Mouse (Mus musculus) olfactory bulb, adult 2 months (tissue): ENCODE measurements at regions not wholly inside any gene's neighbourhood (a gene's known extent, or its start where the extent isn't known, plus 50 kb on each side); places are given as distances from the start of the nearest gene placed in this dataset.

Source experiments
- CTCF ChIP-seq: fragments of 200-500 bp; IDR thresholded peaks from 2 replicates; pipeline ENCODE4 v1.5.1; 2012; ENCODE audit warnings: low read depth, mild to moderate bottlenecking, low read length, moderate library complexity; ENCODE audit not compliant: insufficient read depth
- POLR2A ChIP-seq: fragments of 200-500 bp; IDR thresholded peaks from 2 replicates; pipeline ENCODE4 v1.6.1; 2012; ENCODE audit warnings: mild to moderate bottlenecking, low read depth, low read length, moderate library complexity; ENCODE audit not compliant: insufficient read depth

- TF ChIP-seq POLR2A = no peak
- TF ChIP-seq CTCF = no peak
These were observed 159.0 kb upstream of the Haao start for GRCm38 (mm10) chr17:84006748-84007147.
